Mouse (Mus musculus): ENCODE data around the gene Gm49387. TPM values are rescaled to one million over a fixed set of nuclear protein-coding genes. Genes with fewer than 3 reads are reported as not detected.
A peak's percentile ranks its signal among the peaks of the same experiment; 100 is the strongest.
"Not testable (repeated sequence)": the region's sequence is repeated elsewhere in the genome, so short reads cannot be mapped to it uniquely, and the experiment has no call there.

Gene Gm49387
- polyA plus RNA-seq, 2 experiments from 2014 or later: not detected

DNA sequence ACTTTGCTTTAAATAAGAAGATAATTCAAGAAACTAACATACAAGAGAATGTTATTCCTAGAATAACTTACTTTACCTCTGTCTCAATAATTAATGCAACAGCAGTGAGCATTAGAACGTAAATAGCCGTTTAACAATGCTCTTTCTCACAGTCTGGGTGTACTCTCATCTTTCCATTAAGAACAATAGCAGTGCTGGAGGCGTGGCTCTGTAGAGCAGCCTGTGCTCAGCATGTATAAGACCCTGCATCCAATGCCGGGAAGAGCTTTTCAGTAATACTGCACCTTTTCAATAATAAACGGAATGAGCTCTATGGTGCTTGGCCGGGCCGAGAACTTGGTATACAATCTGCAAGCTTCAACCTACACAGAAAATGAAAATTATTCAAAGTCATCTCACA lies 10.0 kb downstream of the Gm49387 start:
- ATAC-seq: no peak

DNA sequence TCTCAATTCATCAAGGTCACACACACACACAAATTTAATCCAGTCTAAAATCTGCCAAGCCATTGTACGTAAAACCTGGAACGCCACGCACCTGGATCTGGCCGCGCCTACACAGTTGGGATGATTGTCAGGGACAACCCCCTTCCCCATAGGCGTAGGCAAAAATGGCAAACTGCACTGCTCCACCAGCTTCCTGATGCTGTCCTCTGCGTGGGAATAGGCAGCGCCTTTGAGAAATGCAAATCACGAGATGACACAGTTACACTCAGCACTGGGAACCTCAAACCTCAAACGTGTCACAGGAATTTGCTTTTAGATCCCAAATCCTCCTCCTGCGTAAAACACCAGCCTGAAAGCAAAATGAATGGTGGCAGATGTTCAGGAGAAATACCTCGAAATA lies 17.9 kb downstream of the Gm49387 start:
- ATAC-seq: no peak

DNA sequence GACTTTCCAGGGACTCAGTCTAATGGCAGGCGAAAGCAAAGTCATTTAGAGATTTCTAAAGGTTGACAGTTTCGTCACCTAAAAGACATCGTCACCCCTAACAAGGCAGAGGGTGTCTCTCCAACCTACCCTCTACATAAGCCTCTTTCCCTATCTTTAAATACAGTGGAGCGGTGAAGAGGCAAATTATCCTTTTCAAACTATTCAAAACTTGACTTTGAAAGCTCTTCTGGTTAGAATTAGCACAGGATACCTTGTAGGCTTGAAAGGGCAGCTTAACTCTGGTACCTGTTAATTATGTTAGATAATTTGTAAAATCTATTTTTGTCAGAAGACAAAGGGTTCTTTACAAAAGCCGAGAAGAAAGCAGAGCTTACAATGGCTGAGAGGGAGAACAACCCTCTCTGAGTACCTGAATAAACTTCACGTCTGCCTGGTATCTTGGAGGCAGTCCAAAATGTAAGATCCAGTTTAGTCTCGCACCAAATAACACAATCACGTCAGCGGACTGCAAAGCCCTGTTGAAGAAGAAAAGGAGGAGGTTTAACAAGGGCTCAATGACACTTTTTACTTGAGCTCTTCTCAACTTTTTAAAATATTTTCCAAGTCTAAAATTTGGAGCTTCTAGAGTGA lies 20.0 kb downstream of the Gm49387 start:
- no peak for ATAC-seq

DNA sequence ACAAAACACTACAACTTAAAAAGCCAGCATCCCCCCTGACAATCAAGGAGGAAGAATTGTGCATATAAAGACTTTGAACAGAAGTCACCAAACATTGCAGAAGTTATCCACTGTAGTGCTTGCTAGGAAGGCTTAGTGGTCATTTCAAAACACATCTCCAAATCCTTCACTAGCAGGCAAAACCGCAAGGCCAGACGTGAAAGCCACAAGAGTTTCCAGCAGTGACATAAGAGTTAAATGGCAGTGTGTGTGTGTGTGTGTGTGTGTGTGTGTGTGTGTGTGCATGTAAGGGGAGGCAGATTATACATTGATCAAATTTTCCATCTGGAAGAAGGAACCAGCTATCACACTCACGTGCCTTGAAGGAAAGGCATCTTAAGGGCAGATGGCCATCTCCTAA lies 22.7 kb downstream of the Gm49387 start:
- no peak for ATAC-seq

DNA sequence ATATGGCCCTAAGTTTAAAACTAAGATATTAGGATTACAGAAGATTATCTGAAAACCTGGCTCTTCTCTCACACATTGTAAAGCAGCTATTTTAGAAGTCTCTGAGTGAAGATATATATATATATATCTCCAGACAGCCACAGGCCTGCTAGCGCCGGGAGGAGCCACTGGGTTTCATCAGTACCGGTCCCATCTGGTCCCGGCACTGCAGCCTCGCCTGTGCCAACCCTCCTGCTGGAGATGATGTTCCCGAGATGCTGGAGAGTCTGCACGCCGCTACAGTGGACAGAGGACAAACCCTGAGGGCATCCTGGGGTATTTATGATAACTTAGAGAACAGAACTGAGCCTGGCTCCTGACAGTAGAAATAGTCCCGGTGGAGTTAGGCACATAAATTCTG lies 23.5 kb downstream of the Gm49387 start:
- no peak for ATAC-seq

DNA sequence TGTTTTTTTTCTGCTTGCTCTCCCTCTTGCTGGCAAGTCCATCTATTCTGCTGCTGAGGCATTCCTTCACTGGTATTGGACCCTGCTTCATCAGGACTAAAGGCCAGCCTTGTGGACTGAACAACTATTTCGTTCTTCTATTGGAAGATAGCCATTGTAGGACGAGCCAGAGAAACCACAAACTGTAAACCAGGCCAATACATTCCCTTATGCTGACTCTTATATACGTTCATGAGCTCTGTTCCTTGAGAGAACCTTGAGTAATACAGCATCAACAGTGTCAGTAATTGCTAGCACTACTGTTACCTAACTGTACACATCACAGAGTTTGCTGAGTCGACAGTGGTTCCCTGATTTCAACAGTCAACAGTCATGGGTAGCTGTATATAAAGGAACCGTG lies 27.0 kb downstream of the Gm49387 start:
- no peak for ATAC-seq

DNA sequence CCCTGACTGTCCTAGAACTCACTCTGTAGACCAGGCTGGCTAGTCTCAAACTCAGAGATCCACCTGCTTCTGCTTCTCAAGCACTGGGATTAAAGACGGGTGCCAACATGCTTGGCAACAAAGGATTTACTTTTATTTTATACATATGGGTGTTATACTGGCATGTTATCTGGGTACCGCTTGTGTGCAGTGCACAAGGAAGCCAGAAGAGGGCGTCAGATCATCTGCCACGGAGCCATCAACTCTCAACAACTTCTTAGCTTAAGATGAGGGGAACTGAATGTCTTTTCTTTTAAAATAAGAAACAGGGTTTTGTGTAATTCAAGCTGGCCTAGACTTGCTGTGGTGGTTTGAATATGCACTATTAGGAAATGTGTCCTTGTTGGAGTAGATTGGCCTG lies 28.7 kb downstream of the Gm49387 start:
- ATAC-seq: no peak

DNA sequence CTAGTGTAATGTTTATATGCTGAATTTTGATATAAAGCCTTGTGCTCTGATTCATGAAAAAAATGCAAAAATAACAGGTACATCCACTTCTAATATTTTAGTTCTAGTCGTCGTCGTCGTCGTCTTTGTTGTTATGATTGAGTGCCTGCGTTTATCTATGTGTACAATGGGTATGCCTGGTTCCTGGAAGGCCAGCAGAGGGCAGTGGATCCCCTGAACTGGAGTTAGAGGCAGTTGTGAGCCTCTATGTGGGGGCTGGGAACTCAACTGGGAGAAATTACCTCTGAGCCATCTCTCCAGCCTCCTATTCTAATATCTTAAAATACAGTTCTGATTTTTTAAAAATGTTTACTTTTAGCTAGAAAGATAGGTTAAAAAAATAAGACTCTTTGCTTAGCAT lies 35.2 kb downstream of the Gm49387 start:
- ATAC-seq: no peak

DNA sequence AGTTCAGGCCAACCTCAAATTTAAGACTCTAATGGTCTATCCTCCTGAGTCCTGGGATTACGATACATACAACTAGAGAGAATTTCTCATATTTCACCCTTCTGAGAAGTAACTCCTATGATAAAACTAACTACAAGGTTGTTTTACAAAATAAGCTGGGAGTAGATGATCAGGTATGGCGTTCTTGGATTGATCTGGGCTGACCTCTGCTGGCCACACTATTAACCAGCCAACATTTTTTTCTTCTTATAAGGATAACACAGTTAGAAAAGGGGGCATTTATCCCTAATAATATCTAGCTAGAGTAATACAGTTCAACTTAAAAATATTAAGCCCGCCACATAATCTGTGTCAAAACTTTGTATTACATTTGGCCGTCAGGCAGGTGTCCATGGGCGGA lies 35.8 kb downstream of the Gm49387 start:
- no peak for ATAC-seq

DNA sequence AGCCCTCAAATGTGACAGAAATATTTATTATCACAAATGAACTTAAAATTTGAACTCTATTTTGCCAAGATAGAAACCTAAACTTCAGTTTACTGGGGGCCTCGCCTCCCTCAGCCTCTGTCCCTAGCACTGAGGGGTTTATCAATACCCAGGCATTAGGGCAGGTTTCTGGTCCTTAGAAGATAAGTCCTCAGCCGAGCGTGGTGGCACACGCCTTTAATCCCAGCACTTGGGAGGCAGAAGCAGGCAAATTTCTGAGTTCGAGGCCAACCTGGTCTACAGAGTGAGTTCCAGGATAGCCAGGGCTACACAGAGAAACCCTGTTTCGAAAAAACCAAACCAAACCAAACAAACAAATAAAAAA lies 38.1 kb downstream of the Gm49387 start:
- not testable (repeated sequence) for ATAC-seq

DNA sequence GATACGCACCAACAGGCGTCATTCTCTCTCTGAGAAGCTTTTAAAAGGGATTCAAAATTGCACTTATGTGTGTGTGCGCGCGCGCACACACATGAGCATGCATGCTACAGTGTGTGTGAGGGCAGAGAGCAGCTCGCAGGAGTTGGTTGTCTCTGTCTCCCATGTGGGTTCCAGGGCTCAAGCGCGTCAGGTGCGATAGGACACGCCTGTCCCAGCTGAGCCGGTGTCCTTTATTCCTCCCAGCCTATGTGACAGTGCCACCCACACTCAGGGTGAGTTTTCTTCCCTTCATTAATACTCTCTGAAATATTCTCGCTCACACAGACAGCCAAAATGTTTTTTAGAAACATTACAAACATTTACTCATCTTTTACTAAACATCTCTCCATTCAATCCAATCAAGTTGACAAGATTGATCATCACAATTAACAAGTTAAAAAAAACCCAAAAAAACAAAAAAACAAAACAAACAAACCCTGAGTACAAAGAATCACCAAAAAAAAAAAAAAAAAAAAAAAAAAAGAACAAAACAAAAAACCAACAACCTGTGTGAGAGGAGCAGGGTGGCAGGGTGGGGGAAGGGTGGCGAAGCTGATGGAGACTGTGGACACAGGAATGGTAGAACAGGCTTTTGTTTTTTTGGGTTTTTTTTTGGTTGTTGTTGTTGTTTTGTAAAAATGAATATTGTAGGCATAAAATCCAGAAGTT lies 38.6 kb downstream of the Gm49387 start:
- ATAC-seq: no peak

DNA sequence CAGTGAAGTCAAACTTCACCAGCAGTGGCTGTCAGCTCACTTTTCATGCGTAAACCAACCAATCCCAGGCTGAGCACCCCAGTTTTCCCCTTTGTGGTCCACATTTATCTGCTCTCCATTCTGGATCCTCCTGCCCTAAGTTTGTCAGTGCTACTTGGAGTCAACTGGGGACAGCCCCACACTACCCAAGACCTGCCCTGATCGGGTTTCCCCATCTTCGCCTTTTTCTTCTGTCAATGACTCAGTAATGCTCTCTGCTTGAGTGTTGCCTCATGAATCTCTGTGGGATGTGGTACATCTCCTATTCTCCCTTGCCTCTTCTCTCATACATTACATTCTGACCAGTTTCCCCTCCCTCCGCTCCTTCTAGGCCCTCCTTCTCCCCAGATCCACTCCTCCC lies 43.2 kb downstream of the Gm49387 start:
- peak; percentile 40 for ATAC-seq

DNA sequence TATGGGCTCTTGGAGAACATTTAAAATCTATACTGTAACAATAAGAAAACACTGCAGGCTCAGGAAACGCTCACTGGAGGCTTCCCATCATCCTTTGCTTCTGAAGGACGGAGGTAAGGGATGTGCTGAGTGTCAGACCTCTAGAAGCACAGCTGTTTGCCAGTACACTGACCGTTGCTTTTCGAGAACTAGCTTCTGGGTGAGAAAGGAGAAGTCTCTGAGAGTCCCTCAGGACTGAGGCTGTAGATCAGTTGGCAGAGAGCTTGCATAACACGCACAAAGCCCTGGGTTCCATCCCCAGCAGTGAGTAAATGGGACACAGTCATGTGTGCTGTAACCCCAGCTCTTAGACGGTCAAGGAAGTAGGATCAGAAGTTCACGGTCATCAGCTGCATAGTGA lies 44.3 kb downstream of the Gm49387 start:
- no peak for ATAC-seq

DNA sequence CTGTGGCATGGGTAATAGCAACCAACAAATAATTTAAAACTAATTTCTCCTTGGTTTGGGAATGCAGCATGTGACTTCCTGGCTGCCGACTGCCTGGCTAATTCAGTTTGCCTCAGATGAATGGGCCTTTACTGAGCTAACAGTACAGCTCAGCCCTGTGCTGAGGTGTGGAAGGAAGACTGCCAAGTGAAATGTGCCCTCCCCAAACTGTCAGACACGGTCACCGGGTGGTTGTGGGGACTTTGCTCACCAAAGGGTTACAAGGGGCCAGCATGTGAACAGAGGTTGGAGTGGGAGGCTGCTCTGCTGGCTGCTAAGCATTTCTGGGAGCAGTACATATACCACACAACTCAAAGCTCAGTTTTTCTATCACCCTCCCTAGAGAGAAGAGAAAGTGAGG lies 46.0 kb downstream of the Gm49387 start:
- ATAC-seq: no peak

DNA sequence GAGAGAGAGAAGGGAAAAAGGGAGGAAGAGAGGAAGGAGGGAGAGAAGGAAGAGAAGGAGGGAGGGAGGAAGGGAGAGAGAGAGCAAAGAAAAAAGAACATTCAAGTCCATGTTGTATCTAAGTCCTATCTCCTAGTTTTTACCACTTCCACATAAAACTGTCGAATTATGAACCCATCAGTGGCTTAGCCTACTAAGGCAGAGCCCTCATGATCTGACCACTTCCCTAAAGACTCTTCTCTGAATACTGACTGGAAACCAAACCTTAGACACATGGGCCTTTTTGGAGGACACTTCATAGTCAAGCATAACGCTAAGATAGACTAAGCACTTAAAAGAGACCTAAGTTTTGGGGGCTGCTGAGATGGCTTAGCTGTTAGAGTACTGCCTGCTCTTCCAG lies 47.6 kb downstream of the Gm49387 start:
- ATAC-seq: no peak

DNA sequence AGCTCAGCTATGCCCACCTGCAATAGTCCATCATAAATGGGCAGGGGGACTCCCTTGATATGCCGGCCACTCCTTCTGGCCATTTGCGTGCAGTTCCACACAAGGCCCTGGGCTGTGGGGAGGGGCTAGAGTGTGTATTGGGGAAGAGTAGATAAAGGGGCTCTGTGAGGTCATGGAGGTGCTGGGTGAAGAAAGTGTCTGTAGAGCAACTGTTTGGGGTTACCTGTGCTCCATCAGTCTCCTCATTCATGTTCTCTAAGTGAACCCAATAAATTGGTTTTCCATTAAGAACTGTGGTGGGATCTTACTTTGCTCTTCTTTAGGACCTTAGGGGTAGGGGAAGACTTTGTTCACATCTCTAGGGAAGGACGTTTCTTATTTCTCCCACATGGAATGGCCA lies 49.4 kb downstream of the Gm49387 start, which contains the start of gene Colq:
Gene Colq, minus strand, starts transcription at position 101 of the 400 bp plus-strand sequence.
- no peak for ATAC-seq

DNA sequence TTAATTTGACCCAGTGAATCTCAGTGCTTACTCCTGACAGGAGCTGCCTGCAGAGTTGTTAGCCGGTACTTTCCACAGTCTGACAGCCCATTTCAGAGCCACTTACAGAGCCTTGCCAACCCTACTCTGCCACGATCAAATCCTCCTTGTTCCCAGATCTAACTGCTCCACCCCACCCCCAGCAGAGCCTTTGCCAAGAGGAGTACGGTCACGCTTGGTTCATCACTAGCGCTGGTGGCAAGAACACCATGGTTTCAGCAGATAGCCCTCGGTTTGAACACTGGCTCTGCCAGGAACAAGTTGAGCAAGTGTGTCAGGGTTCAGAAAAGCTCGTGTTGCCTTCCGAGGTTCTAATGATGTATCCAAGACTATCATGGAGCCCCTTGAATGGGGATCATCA lies 54.2 kb downstream of the Gm49387 start:
- ATAC-seq: no peak

DNA sequence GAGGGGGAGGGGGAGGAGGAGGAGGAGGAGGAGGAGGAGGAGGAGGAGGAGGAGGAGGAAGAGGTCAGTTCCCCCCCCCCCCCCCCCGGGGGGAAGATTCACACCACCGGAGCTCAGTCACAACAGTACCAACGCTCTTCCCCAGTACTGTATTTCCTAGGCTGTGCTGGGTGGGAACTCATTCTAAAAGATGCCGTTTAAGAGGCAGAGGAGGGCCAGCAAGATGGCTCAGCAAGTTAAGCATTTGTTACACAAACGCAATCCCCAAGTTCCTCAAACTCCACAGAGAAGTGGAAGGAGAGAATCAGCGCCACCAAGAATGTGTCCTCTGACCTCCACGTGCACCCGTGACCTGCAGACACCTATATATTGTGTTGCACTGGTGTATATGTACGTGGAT lies 57.6 kb downstream of the Gm49387 start:
- ATAC-seq: no peak

DNA sequence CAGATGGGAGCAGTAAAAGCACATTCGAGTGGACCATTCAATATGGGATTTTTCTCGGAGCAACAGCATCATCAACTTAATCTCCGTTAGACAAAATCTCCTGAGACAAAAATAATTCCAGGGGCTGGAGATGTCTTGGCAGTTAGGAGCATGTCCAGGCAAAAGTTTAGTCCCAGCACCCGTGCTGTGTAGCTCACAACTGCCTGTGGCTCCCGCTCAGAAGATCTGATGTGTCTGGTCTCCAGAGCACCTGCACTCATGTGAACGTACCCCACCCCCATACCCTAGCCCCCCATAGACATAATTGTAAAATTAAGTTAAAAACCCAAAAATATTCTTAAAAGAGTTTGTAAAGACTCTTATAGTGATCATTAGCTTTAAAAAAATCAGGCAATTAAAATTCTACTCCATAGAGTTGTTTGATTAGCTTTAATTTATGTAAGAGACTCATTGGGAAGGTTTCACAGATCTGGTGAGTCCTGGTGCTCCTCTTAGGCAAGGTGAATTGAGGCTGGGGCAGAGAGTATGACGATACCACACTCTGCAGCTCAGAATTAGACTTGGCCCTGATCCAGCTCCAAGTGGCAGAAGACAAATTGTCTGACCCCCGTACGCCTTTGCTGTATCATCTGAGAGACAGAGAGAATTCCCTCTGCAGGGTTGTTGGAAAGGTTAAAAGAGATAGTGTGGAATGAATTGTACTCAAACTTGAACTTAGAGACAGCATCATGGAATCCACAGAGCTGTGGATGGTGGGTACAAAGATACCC lies 62.5 kb downstream of the Gm49387 start:
- ATAC-seq: no peak

DNA sequence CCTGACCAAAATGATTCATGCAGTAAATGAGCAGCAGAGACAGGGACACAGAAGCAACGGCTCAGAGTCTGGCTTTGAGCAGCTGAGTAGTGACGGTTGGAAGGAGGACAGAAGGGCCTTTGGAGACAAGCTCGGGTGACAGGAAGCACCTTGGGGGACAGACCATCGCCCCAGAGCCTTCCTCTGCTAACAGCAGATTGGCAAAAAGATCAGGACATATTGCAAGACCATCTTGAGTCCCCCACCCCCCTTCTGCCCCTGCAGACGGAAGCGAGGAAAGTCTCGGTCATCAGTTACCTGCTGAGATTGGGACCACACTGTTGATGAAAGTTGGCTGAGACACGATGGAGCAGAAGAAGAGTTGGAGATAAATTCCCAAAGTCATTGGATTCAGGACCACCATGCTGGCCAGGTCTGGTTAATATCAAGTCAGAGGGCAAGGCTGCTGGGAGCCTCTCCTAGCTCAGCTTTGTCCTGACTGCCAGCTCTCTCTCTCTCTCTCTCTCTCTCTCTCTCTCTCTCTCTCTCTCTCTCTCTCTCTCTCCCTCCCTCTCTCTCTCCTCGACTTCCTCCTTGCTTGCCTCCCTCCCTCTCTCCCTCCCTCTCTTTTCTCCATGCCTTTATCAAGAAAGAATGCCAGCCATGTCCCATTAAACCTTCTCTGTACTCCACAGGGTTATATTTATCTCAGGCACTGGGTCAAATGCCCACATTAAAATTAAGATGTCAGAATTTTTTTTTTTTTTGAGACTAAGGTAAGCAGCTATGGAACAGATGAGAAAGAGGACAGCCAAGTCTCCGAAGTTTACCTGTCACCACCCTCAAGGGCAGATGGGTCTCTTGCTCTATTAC lies 63.6 kb downstream of the Gm49387 start:
- no peak for ATAC-seq

DNA sequence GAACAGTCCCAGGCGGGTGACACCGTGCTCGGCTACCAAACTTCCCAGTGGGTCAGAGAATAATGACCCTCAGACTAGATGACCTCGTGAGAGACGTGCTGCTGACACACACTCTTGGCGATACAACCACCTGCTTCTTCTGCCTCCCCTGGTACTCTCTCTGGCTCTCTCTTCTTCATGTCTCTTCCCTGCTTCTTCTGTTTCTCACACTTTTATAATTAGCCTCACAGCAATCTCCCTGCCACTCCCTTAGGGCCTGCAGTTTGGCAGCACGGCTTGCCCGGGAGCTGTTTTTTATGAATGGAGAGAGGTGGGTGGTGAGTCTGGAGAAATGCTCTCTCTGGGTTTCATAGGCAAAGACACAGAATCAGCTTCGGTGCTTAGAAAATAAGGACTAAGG lies 64.8 kb downstream of the Gm49387 start:
- ATAC-seq: no peak

DNA sequence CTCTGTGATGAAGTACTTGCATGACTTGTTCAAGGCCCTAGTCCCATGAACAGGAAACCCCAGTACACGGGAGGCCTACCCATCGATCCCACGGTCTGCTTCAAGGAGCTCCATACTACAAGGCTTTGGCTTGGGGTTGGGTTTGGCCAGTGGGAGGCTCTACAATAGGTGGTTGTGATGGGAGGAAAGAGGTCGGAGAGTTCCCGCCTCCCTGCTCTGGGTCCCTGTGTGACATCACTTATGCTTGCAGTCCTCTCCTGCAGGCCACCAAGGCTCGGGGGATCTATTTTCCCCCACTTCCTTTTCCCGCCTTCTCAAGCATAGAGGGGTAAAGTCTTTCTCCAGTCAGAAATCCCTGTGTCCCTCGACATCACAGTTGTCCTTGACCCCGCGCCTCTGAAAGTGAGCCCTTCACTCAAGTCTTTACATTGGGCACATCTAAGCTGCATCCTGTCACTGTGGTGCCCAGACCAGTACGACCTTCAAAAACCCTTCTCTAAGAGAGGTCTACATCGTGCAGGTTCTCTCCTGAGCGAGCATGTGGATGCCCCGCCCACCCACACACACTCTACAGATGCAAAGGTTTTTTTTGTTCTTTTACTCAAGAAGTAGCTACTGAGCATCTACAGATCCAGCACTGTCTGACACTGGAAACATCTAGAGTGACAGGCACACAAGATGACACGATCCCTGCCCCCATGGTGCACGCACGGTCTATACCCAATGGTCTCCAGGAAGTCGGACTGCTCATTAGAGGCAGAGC lies 65.6 kb downstream of the Gm49387 start:
- peak; percentile 43 for ATAC-seq

Data from activated CD4-positive, CD25-positive, alpha-beta regulatory T cell, adult 4 months (primary cell).